Mouse (Mus musculus) urinary bladder, adult 18-20 months (tissue): Measurements from ENCODE around the gene Gm5460.

Experiments
- DNase-seq, 2 experiments: peaks; one replicate each; pipeline ENCODE4 v3.0.0; 2022; ENCODE audit warnings: low spot score in 2 of 2, mixed read lengths in 2 of 2

The Gm5460 gene

GRCm38 (mm10) chr14:34016381-34016780 lies at the start of gene Gm5460:
Gene Gm5460, plus strand, starts transcription at chr14:34016758.
- DNase-seq: no peak

GRCm38 (mm10) chr14:33972679-33973078 lies 43.9 kb upstream of the Gm5460 start:
- no peak for DNase-seq

- DNase-seq: no peak
These were observed 41.8 kb upstream of the Gm5460 start for GRCm38 (mm10) chr14:33974752-33975151.

GRCm38 (mm10) chr14:33977748-33978147 lies 38.8 kb upstream of the Gm5460 start:
- DNase-seq: no peak

- no peak for DNase-seq
These were observed 37.9 kb upstream of the Gm5460 start, which contains the start of gene Zfp488 for GRCm38 (mm10) chr14:33978604-33979059. Gene Zfp488, minus strand, starts transcription at chr14:33978764.

GRCm38 (mm10) chr14:33989201-33989600 lies 27.4 kb upstream of the Gm5460 start:
- DNase-seq: no peak

GRCm38 (mm10) chr14:33991971-33992370 lies 24.6 kb upstream of the Gm5460 start:
- no peak for DNase-seq

- DNase-seq: no peak
These were observed 23.5 kb upstream of the Gm5460 start for GRCm38 (mm10) chr14:33993051-33993450.

GRCm38 (mm10) chr14:33993521-33994289 lies 22.9 kb upstream of the Gm5460 start:
- no peak for DNase-seq

GRCm38 (mm10) chr14:33997427-33997826 lies 19.1 kb upstream of the Gm5460 start:
- no peak for DNase-seq

GRCm38 (mm10) chr14:34000076-34000475 lies 16.5 kb upstream of the Gm5460 start:
- DNase-seq: no peak

- no peak for DNase-seq
These were observed 15.1 kb upstream of the Gm5460 start for GRCm38 (mm10) chr14:34001445-34001844.

GRCm38 (mm10) chr14:34002358-34002757 lies 14.2 kb upstream of the Gm5460 start:
- no peak for DNase-seq

GRCm38 (mm10) chr14:34015063-34015462 lies 1.5 kb upstream of the Gm5460 start, which contains the start of gene Gm30083:
Gene Gm30083, minus strand, starts transcription at chr14:34015182.
- DNase-seq: no peak

GRCm38 (mm10) chr14:34016938-34017337 lies 380 bp downstream of the Gm5460 start:
- no peak for DNase-seq

GRCm38 (mm10) chr14:34026710-34027109 lies 10.2 kb downstream of the Gm5460 start:
- DNase-seq: no peak

GRCm38 (mm10) chr14:34033841-34034610 lies 17.5 kb downstream of the Gm5460 start:
- DNase-seq: no peak

GRCm38 (mm10) chr14:34041241-34041640 lies 24.7 kb downstream of the Gm5460 start:
- DNase-seq: no peak

- DNase-seq: no peak
These were observed 26.8 kb downstream of the Gm5460 start for GRCm38 (mm10) chr14:34043341-34043740.

GRCm38 (mm10) chr14:34050101-34050779 lies 33.7 kb downstream of the Gm5460 start:
- DNase-seq: no peak

GRCm38 (mm10) chr14:34052516-34052915 lies 36.0 kb downstream of the Gm5460 start, which contains the start of gene Antxrl:
Gene Antxrl, plus strand, starts transcription at chr14:34052707.
- DNase-seq: no peak

GRCm38 (mm10) chr14:34071665-34072064 lies 55.1 kb downstream of the Gm5460 start:
- DNase-seq: no peak
